Mouse (Mus musculus): Measurements from ENCODE around the gene Tef. TPM values are rescaled to one million over a fixed set of nuclear protein-coding genes. Genes with fewer than 3 reads are reported as not detected.

Gene Tef
- total RNA-seq, 2 experiments from 2014 or later, result 123 to 132 TPM

GRCm38 (mm10) chr15:81797861-81798260 is 4.4 kb upstream of the Tef start:
- intact Hi-C loops (cut with DNase I), result no loop called here
- no peak for DNase-seq

- intact Hi-C loops (cut with DNase I), result no loop called here
- no peak for DNase-seq
These were observed 3.8 kb upstream of the Tef start for GRCm38 (mm10) chr15:81798421-81798820.

GRCm38 (mm10) chr15:81800391-81800790 is 1.8 kb upstream of the Tef start:
- no peak for DNase-seq
- intact Hi-C loops (cut with DNase I), result loop anchor here (2.0 kb wide), 1 partner anchor 56 kb away; the partner anchor contains the start of genes Rangap1 and Zc3h7b

GRCm38 (mm10) chr15:81802941-81803351 is 725 bp downstream of the Tef start:
- intact Hi-C loops (cut with DNase I), result no loop called here
- DNase-seq, result no peak

- intact Hi-C loops (cut with DNase I), result no loop called here
- no peak for DNase-seq
These were observed 1.3 kb downstream of the Tef start for GRCm38 (mm10) chr15:81803425-81803951.

- no peak for DNase-seq
- intact Hi-C loops (cut with DNase I), result no loop called here
These were observed 2.0 kb downstream of the Tef start for GRCm38 (mm10) chr15:81804172-81804571.

GRCm38 (mm10) chr15:81804883-81805282 is 2.7 kb downstream of the Tef start:
- no peak for DNase-seq
- intact Hi-C loops (cut with DNase I), result no loop called here

- intact Hi-C loops (cut with DNase I), result no loop called here
- DNase-seq, result peak; percentile 47 to 49
These were observed 3.4 kb downstream of the Tef start for GRCm38 (mm10) chr15:81805624-81806023.

- no peak for DNase-seq
- intact Hi-C loops (cut with DNase I), result no loop called here
These were observed 4.6 kb downstream of the Tef start for GRCm38 (mm10) chr15:81806621-81807404.

GRCm38 (mm10) chr15:81808799-81809198 is 6.6 kb downstream of the Tef start:
- intact Hi-C loops (cut with DNase I), result no loop called here
- no peak for DNase-seq

GRCm38 (mm10) chr15:81809550-81809949 is 7.3 kb downstream of the Tef start:
- no peak for DNase-seq
- intact Hi-C loops (cut with DNase I), result no loop called here

- DNase-seq, result peak; percentile 92 to 93
- intact Hi-C loops (cut with DNase I), result loop anchor here (2.0 kb wide), 1 partner anchor 49 kb away; the partner anchor contains the start of gene Tob2
These were observed 7.9 kb downstream of the Tef start for GRCm38 (mm10) chr15:81810150-81810549.

- intact Hi-C loops (cut with DNase I), result loop anchor here (2.0 kb wide), 1 partner anchor 48 kb away; the partner anchor contains the start of gene Tob2
These were observed 8.7 kb downstream of the Tef start for GRCm38 (mm10) chr15:81810671-81811598.

GRCm38 (mm10) chr15:81811599-81811996 is 9.4 kb downstream of the Tef start:
- intact Hi-C loops (cut with DNase I), result loop anchor here (2.0 kb wide), 1 partner anchor 47 kb away; the partner anchor contains the start of gene Tob2
- DNase-seq, result no peak

More at GRCm38 (mm10) chr15:81810671-81811598, 8.7 kb downstream of the Tef start:
- DNase-seq, result peak; percentile 98

GRCm38 (mm10) chr15:81812287-81812686 is 10.1 kb downstream of the Tef start:
- DNase-seq, result peak in 1 of 2 experiments; percentile 21
- intact Hi-C loops (cut with DNase I), result no loop called here

- intact Hi-C loops (cut with DNase I), result no loop called here
These were observed 10.7 kb downstream of the Tef start for GRCm38 (mm10) chr15:81812696-81813631.

GRCm38 (mm10) chr15:81813986-81814705 is 11.9 kb downstream of the Tef start:
- DNase-seq, result no peak
- intact Hi-C loops (cut with DNase I), result loop anchor here (2.0 kb wide), 1 partner anchor 17 kb away; no protein-coding TSS in a partner anchor

More at GRCm38 (mm10) chr15:81812696-81813631, 10.7 kb downstream of the Tef start:
- DNase-seq, result no peak

- no peak for DNase-seq
- intact Hi-C loops (cut with DNase I), result loop anchor here (2.0 kb wide), 1 partner anchor 16 kb away; no protein-coding TSS in a partner anchor
These were observed 12.6 kb downstream of the Tef start for GRCm38 (mm10) chr15:81814716-81815370.
